Mouse (Mus musculus) gastrocnemius, postnatal 4 days (tissue): Measurements from ENCODE around the gene Zer1. TPM values are rescaled to one million over a fixed set of nuclear protein-coding genes. Genes with fewer than 3 reads are reported as not detected.
A peak's percentile ranks its signal among the peaks of the same experiment; 100 is the strongest.
"Not testable (repeated sequence)": the region's sequence is repeated elsewhere in the genome, so short reads cannot be mapped to it uniquely, and the experiment has no call there.

ENCODE experiments used
- DNase-seq, 2 experiments: peaks; one replicate each; pipeline ENCODE4 v3.0.0; 2021 to 2022; ENCODE audit warnings: low spot score in 2 of 2, mixed read lengths in 2 of 2
- long read RNA-seq, 2 experiments: library from polyadenylated mRNA; stranded (forward); transcript quantifications; one replicate each; pipeline ENCODE4 v2.0.0; 2021
- total RNA-seq, 2 experiments: library from RNA; stranded (reverse); gene quantifications; 2 replicates each; pipeline ENCODE4 v1.2.3; 2021

The Zer1 gene
- 10 to 100 TPM; 24.6 to 27.1 TPM for total RNA-seq
- long read RNA-seq, experiment 1, full-length matches to known transcripts, result 15 of 46 reads
- long read RNA-seq, experiment 1, partial matches to known transcripts, result 8 of 46 reads
- long read RNA-seq, experiment 1, other reads (novel, unspliced or antisense), result 23 of 46 reads
- long read RNA-seq, experiment 2, full-length matches to known transcripts, result 31 of 73 reads
- long read RNA-seq, experiment 2, partial matches to known transcripts, result 12 of 73 reads
- long read RNA-seq, experiment 2, other reads (novel, unspliced or antisense), result 30 of 73 reads

DNA sequence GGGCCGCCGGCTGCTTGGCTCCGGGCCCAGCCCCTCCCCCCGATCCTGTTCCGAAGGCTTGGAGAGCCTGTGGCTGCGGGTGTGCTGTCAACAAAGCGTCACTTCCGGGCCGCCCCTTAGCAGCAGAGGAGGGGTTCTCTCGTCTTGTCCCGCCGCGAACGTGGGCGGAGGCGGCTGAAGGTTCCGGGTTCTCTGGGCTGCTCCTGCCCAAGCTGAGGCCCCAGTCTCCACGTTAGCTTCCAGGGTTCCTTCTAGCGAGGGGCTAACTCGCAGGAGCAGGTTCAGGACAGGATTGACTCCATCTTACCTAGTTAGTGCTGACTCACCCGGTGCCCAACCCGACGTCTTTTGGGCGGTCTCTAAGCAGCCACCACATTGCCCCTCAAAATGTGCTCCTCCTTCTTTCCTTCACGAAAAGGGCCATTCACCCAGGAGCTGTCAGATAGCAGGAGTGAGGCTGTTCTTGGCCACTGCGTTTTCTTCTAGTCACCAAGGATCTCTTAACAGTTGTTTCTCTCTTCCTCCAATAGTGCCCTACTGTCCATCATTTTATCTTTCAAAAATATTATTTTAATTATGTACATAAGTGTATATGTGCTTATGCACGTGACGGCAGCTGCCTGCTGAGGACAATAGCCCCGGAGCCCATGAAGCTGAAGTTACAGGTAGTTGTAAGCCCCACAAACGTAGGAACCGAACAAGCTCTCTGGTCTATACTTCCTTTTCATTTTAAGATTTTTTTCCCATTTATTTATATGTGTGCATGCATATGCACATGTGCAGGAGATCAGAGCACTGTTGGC, at the start of gene Zer1:
TSS of gene Zer1 (minus strand) at position 114 of the 803 bp plus-strand sequence.
- peak; percentile 93 to 97 for DNase-seq

DNA sequence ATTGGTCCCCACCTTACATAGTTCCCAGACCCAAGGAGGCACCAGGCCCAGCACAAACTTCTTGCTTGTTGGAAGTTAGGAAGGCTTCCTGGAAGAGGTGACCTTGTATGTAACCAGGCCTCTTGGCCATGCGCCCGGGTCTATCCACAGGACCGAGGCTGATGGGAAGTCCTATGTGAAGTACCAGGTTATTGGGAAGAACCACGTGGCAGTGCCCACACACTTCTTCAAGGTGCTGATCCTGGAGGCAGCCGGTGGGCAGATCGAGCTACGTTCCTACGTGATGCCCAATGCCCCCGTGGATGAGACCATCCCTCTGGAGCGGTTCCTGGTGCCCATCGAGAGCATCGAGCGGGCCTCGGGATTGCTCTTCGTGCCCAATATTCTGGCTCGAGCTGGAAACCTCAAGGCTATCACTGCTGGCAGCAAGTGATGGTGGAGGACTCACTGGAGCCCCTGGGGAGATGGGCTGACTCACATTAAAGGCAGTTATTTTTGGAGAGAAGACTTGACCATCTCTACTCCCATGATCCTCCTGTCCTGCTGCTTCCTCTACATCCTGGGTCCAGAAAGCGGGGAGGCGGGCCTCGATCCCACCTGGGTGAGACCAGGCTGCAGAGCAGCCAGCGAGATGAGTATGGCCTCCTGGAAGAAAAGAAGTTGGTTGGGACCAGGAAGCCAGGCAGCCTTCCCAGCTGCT, 49.3 kb upstream of the Zer1 start:
- no peak for DNase-seq

- DNase-seq, result no peak
These were observed 47.6 kb upstream of the Zer1 start for GRCm38 (mm10) chr2:30171997-30172382.

- DNase-seq, result peak; percentile 72 to 84
These were observed 47.1 kb upstream of the Zer1 start, which contains the start of gene Endog for GRCm38 (mm10) chr2:30171371-30171996. Gene Endog (plus strand): TSS chr2:30171493.

GRCm38 (mm10) chr2:30166677-30167076, 42.3 kb upstream of the Zer1 start:
- no peak for DNase-seq

DNA sequence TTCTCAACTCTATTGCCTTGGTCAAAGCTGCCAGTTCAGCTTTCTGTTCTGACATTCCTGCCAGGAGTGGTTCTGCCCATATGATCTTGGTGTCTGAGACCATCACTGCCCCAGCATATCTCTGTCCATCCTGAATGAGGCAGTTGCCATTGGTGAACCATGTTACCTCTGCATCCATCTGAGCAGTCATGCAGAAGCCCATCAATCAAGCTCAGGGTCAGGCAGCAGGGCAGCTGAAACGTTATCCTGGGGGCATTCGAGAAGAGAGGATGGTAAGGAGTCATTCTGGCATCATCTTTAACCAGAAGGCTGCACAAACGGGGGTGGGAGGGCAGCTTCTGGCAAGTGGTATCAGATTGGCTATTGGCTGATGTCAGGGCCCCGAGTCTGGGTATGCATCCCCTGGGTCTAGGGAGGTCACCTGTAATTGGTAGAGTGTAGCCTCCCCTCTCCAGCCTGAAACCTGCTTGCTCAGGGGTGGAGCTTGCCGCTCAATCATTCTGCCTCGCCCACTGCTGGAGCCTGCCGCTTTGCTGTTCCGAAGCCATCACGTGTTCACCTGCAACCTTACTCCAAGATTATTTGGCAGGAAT, 40.1 kb upstream of the Zer1 start:
- DNase-seq, result no peak

GRCm38 (mm10) chr2:30161809-30162208, 37.4 kb upstream of the Zer1 start:
- no peak for DNase-seq

GRCm38 (mm10) chr2:30159871-30160270, 35.5 kb upstream of the Zer1 start:
- not testable (repeated sequence) for DNase-seq

- DNase-seq, result no peak
These were observed 28.2 kb upstream of the Zer1 start for GRCm38 (mm10) chr2:30152616-30153015.

DNA sequence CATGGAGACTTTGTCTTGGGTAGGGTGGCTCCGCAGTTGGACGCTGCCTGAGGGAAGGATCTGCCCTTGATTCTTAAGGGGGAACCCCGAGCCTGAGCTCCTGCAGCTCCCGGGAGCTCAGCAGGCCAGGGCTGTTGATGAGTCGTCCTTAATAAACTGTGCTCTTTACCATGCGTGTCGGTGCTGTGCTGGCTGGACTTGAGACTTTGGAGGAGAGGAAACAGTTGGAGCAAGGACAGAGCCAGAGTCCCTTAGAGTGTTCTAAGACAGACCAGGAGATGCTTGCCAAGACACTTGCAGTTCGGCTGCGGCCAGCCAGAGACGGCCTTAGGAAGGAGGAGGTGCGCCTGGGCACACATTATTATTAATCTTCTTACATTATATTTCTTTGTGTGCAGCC, 27.5 kb upstream of the Zer1 start:
- DNase-seq, result no peak

DNA sequence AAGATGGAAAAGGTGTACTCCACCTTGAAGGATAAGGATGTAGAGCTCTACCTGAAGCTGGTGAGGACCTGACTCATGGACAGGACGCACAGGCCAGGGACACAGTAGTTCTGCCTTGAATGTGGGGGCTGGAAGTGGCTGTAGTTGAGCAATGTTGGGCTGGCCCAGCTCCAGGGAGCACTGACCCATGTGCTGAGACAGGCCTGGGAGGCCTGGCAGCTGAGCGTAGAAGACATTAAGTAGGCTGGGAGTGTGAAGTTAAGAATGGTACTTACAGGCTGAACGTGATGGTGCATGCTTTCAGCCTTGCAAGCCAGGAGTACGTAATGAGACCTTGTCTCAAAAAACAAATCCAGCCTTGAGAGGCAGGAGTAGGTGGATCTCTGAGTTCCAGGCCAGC, 23.1 kb upstream of the Zer1 start:
- DNase-seq, result no peak

- DNase-seq, result no peak
These were observed 20.1 kb upstream of the Zer1 start for GRCm38 (mm10) chr2:30144436-30144835.

GRCm38 (mm10) chr2:30140021-30140420, 15.6 kb upstream of the Zer1 start:
- DNase-seq, result not testable (repeated sequence)

DNA sequence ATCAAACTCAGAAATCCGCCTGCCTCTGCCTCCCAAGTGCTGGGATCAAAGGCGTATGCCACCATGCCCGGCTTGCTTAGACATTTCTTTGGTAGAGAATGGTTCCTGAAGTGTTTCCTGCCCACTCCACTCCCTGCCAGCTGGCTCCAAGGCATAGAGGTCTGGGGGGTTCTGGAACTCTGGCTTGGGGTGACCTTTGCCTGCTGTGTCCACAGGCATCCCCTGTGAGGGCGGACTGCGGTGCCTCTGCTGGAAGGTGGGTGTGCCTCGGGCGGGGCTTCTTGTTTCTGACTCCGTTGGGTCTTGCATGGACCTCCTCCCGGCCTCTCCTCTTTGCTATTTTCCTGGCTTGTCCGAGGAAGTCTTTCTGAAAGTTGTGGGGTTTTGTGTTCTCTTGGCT, 12.1 kb upstream of the Zer1 start:
- DNase-seq, result no peak

- no peak for DNase-seq
These were observed 10.7 kb upstream of the Zer1 start for GRCm38 (mm10) chr2:30134928-30135620.

- DNase-seq, result no peak
These were observed 10.0 kb upstream of the Zer1 start for GRCm38 (mm10) chr2:30134378-30134711.

DNA sequence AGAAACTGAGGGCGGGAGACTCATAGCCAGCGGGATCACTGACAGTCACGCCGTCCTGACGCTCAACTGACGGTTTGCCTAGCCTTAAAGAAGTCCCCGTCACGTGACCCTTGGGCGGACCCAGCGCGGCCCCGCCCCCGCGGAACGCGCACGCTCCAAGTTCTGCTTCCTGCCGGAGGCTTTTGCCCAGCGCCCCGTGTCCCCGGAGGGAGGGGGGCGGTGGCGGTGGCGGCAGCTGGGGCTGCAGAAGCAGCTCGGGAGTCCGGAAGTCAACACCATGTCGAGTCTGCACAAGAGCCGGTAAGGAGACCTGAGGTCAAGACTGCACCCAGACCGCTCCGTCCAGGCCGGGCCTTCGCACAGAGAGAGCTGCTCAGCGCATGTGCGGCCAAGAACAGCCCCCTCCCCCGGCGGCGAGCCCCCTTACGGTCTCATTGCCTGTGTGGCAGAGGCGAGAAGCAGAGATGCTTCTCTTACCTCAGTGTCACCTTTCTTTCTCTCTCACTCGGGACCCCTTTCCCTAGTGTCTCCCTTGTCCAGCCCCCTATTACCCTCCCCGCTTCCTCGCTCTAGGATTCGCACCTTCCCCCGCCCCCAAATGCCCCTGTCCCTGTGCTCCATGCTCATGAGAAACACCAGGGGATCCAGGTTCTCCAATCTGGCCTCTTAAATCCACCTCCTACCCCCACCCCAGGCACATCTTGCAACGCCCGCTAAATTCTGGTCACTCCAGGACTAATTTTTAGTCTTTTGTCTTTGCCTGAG, 9.4 kb upstream of the Zer1 start, which contains the start of gene Tbc1d13:
TSS of gene Tbc1d13 (plus strand) at position 134 of the 765 bp plus-strand sequence.
- DNase-seq, result peak; percentile 97 to 98

GRCm38 (mm10) chr2:30132801-30133612, 8.6 kb upstream of the Zer1 start:
- DNase-seq, result no peak

- DNase-seq, result not testable (repeated sequence)
These were observed 6.9 kb upstream of the Zer1 start for GRCm38 (mm10) chr2:30131240-30131639.
